Mouse (Mus musculus): ENCODE measurements at regions not wholly inside any gene's neighbourhood (a gene's known extent, or its start where the extent isn't known, plus 50 kb on each side); places are given as distances from the start of the nearest gene placed in this dataset.
"Not testable (repeated sequence)": the region's sequence is repeated elsewhere in the genome, so short reads cannot be mapped to it uniquely, and the experiment has no call there.

GRCm38 (mm10) chr14:14478159-14478558 is 77.1 kb downstream of the Olfr721-ps1 start:
- DNase-seq (ENCODE audit: extremely low spot score, low read depth, low spot score): not testable (repeated sequence)

GRCm38 (mm10) chr14:14481840-14482239 is 80.7 kb downstream of the Olfr721-ps1 start:
- no peak for DNase-seq (ENCODE audit: extremely low spot score, low read depth, low spot score)

GRCm38 (mm10) chr14:14486356-14486755 is 85.3 kb downstream of the Olfr721-ps1 start:
- no peak for DNase-seq (ENCODE audit: extremely low spot score, low read depth, low spot score)

DNA sequence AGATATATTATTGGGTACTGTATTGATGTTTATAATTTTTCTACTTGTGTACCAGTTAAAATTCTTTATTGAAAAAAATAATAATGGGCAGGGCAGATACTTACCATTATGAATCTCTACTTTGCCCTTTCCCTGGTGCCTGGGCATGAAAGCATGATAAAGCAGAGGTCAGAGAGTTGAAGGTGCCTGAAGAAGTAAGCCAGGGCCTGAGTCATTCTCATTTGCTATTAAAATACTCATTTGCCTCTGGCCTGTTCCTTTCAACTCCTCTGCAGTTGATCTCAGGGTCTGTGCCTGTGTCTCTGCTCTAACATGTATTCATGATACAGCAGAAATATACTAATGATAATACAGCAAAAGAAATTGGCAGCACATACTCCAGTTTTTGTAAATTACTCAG is 89.4 kb downstream of the Olfr721-ps1 start:
- DNase-seq (ENCODE audit: extremely low spot score, low read depth, low spot score): no peak

GRCm38 (mm10) chr14:14492041-14492440 is 90.9 kb downstream of the Olfr721-ps1 start:
- no peak for DNase-seq (ENCODE audit: extremely low spot score, low read depth, low spot score)

GRCm38 (mm10) chr14:14511927-14512326 is 110.8 kb downstream of the Olfr721-ps1 start:
- no peak for DNase-seq (ENCODE audit: extremely low spot score, low read depth, low spot score)

DNA sequence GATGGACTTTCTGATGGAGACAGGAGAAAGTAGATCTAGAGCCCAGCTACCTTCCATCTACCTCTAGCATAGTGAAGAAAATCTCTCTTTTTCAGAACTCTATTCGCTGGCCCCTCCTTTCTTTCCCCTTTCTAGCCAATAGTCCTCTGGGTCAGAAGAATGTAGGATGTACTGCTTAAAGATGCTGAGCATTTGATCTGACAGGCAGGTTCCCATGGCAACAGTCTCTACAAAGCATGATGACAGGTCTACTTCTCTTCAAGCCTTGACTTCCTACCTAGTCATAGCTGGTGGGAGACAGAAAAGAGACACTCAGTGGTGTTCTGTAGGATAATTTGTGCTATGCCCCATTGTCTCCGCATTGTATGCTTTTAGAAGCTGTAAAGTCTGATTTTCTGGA is 112.0 kb downstream of the Olfr721-ps1 start:
- no peak for DNase-seq (ENCODE audit: extremely low spot score, low read depth, low spot score)

- DNase-seq (ENCODE audit: extremely low spot score, low read depth, low spot score): no peak
Observed at GRCm38 (mm10) chr14:14513498-14513897, 112.4 kb downstream of the Olfr721-ps1 start.

DNA sequence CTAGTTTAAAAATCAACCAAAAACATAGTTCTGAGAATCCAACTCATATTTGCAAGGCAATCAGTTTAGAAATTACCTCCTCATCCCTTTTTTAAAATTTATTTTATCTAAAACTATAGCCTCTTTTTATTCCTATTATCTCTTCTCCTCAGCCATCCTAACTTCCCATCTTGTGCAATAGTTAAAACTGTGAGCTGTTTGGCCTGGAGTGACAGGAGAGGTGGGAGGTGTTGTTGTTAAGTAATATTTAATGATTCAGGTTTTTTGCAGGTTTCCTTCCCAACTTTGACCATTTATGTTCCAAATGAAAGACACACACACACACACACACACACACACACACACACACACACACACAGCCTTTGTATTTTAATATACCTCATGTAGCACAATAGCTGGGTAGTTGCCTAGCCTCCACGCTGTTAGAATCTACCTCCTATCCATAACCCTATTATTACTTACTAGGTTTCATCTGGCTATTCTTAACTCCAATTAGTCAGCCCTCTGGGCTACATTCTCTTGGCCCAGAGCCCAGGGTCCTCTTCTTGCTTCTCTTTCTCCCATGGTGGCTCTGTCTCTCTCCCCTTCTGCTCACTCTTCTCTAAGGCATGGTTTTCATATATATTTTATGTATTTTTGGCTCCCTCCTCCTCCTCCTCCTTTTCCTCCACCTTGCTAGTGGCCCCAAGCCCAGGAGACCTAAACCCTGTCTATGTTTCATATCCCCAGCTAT is 113.5 kb downstream of the Olfr721-ps1 start:
- no peak for DNase-seq (ENCODE audit: extremely low spot score, low read depth, low spot score)

- DNase-seq (ENCODE audit: extremely low spot score, low read depth, low spot score): no peak
Observed at GRCm38 (mm10) chr14:14515363-14515762, 114.3 kb downstream of the Olfr721-ps1 start.

DNA sequence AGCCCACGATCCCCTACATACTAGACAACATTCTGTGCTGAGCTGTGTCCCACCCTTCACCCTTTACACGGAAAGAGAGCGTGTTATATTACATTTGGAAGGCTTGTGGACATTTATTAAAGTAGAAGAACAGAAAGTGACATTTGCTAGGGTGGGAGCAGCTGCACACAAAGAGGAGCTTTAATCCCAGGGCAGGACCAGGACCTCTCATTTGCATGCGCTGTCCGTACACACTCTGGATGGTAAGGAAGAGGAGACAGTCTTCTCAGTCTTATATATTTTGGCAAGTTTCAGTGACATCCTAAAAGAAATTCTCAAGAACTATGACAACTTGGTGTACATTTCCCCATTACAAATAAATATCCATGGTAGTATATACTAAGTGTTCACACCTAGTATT is 114.8 kb downstream of the Olfr721-ps1 start:
- DNase-seq (ENCODE audit: extremely low spot score, low read depth, low spot score): no peak

- no peak for DNase-seq (ENCODE audit: extremely low spot score, low read depth, low spot score)
Observed at GRCm38 (mm10) chr14:14518027-14518426, 116.9 kb downstream of the Olfr721-ps1 start.

DNA sequence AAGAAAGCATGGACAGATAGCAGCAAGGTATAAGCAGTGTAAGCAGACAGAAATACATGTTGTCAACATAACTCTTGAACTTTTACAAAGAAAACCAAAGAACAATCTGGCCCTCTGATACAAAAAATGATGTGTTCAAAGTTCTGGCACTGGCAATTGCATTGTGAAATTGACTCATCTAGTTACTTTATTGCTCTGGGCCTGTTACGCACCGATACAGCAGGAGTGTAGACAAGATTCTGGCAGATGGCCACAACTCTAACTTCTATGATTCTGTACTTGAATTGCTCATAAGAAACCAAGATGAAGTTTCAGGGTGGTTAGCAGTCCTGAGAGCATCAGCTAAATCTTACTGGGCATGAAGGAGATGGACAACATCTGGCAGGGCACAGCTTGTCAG is 117.7 kb downstream of the Olfr721-ps1 start:
- no peak for DNase-seq (ENCODE audit: extremely low spot score, low read depth, low spot score)

DNA sequence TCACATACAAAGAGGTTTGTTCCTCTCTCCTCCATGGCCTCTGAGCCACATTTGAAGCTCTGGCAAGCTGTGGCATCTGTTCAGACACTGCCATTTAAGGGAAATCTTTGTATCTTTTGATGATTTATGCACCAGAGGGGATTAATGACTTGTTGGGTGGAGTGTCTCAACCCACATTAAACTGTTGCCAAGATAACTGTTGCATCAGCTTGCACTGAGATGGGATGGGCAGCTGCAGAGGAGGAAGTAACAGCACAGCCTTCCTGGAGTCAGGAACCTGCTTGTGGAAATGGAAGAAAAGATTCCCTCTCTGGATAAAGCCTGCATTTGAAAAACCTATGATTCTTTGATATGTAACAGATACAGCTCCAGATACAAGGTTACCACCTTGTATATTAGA is 119.1 kb downstream of the Olfr721-ps1 start:
- DNase-seq (ENCODE audit: extremely low spot score, low read depth, low spot score): no peak

DNA sequence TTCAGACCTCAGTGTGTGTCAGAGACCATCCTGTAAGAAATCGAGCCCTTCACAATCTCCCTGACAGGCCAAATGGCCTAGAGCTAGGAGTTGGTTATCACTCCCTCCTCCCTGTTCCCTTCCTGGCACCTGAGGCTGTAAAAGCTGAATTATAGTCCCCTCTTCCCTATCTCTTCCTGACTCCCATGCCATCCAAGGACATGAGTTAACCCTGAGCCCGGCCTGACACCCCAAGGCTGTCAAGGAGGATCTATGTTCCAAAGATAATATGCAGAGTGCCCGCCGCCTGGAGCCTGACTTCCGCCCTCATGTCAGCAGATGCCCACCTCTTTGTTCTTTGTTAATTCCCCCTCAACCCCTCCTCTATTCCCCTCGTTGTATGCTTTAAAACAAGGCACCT is 120.2 kb downstream of the Olfr721-ps1 start:
- DNase-seq (ENCODE audit: extremely low spot score, low read depth, low spot score): not testable (repeated sequence)

- no peak for DNase-seq (ENCODE audit: extremely low spot score, low read depth, low spot score)
Observed at GRCm38 (mm10) chr14:14525225-14525624, 124.1 kb downstream of the Olfr721-ps1 start.

GRCm38 (mm10) chr14:14528437-14528836 is 127.3 kb downstream of the Olfr721-ps1 start:
- DNase-seq (ENCODE audit: extremely low spot score, low read depth, low spot score): no peak

DNA sequence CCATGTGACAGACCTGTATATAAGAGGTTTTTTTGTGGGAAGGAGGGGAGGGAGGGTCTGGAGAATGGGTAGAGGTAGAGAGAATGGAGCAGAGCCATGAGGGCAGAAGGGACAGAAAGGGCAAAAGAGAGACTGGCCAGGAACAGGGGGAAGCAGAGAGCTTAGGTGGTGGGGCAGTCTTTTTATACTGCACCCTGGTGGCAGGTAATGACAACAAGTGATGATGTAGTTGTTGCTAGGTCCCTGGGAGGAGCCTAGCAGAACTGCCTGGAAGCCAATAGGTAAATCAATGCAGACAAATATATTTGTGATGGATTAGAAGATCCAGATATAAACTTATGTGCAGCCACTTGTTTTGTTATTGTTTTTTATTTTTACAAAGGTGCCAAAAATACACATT is 140.1 kb downstream of the Olfr721-ps1 start:
- no peak for DNase-seq (ENCODE audit: extremely low spot score, low read depth, low spot score)

GRCm38 (mm10) chr14:14541705-14542104 is 140.6 kb downstream of the Olfr721-ps1 start:
- DNase-seq (ENCODE audit: extremely low spot score, low read depth, low spot score): no peak

DNA sequence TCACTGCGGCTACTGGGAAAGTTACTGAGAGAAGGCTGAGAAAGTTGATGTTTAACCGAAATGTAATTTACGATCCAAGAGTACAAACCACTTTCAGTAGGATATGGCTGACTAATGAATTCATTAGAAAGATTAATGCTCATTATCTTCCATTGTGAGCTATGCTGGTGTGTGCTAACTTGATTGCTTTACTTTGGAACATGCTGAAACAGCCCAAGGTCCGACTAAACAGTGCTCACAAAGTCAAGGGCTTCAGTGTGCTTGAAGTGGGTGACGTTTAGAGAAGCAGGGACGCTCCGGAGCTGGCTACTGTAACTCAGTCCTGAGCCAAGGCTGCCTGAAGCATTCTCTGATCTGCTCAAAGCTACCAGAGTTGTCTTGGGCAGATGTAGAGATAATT is 143.1 kb downstream of the Olfr721-ps1 start:
- DNase-seq (ENCODE audit: extremely low spot score, low read depth, low spot score): no peak

DNA sequence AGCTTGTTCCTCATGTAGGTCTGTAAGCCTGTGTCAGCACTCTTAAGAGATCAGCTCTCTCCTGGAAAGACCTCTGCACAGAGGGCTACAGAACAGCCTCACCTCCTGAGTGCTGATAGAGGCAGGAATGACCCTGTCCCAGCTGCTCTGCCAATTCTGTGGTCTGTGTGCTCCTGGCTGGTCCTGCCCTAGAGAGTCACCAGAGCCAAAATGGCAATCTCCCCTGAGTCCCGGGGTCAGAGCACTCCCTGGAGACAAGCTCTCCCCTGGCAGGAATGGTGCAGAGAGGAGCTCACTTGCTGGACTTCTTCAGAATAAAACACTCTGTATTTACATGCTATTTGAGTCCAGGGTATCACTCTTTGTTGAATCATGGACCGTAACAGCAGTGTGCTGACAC is 149.9 kb upstream of the Slc4a7 start:
- no peak for DNase-seq (ENCODE audit: extremely low spot score, low read depth, low spot score)

DNA sequence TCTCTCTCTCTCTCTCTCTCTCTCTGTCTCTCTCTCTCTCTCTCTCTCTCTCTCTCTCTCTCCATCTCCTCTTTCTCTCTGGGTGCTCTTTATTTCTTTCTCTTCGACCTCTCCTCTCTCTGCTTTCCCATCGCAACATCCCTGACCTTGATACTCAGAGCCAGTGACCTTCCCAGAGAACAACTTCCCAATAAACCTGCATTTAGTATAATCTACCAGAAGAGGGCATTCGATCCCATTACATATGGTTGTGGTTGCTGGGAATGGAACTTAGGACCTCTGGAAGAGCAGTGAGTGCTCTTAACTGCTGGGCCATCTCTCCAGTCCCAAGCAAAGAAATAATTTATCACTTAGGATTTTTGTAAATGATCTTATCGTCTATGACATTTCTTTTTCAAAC is 127.2 kb upstream of the Slc4a7 start:
- no peak for DNase-seq (ENCODE audit: extremely low spot score, low read depth, low spot score)

DNA sequence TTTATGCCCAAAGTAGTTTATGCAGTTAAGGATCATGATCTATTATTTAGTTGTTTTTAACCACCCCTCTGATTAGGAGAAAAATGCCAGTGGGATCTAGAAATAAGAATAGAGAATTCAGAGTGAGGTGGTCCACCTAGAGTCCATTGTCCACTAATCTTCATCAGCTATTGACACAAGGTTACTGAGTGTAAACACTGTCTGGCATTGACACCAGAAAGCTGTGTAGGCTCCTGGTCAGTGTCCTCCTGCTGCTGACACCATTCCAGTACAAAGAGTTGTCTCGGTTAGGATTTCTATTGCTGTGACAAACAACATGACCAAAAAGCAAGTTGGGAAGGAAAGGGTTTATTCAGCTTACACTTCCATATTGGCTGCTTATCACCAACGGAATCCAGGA is 110.1 kb upstream of the Slc4a7 start:
- DNase-seq (ENCODE audit: extremely low spot score, low read depth, low spot score): no peak

Data from hindlimb bud, embryonic 11.5 days (tissue).